Mouse (Mus musculus): ENCODE results near the gene Tnfrsf1a. TPM values are rescaled to one million over a fixed set of nuclear protein-coding genes. Genes with fewer than 3 reads are reported as not detected.

The Tnfrsf1a gene
- total RNA-seq, 2 experiments from 2014 or later, result 73.7 to 77.8 TPM

Other genes starting within 250 kb of the Tnfrsf1a start
- 10 to 100 TPM; 23.7 to 25.3 TPM for gene Nop2, start 217.5 kb upstream of the Tnfrsf1a start, total RNA-seq (2021)
- 10 to 100 TPM; 13.0 to 17.8 TPM for gene Iffo1, start 204.1 kb upstream of the Tnfrsf1a start, total RNA-seq (2021)
- 1,000 to 10,000 TPM; 3,414 to 3,559 TPM for gene Gapdh, start 182.9 kb upstream of the Tnfrsf1a start, total RNA-seq (2021)
- 10 to 100 TPM; 42.3 to 51.8 TPM for gene Ncapd2, start 157.7 kb upstream of the Tnfrsf1a start, total RNA-seq (2021)
- gene Mrpl51, start 157.6 kb upstream of the Tnfrsf1a start, total RNA-seq (2021), result 100 to 1,000 TPM; 272 to 283 TPM
- 1 to 10 TPM; 8.1 to 9.1 TPM for gene Vamp1, start 133.8 kb upstream of the Tnfrsf1a start, total RNA-seq (2021)
- 1 to 10 TPM; 2.8 to 4.4 TPM for gene Tapbpl, start 117.5 kb upstream of the Tnfrsf1a start, total RNA-seq (2021)
- under 1 TPM; 0.37 to 0.55 TPM for gene Cd27, start 112.4 kb upstream of the Tnfrsf1a start, total RNA-seq (2021)
- gene Tuba3a, start 63.3 kb upstream of the Tnfrsf1a start, total RNA-seq (2021), result not detected
- gene Ltbr, start 35.5 kb upstream of the Tnfrsf1a start, total RNA-seq (2021), result 10 to 100 TPM; 42.8 to 49.4 TPM
- gene Scnn1a, start 28.7 kb upstream of the Tnfrsf1a start, total RNA-seq (2021), result under 1 TPM; 0.97 to 0.98 TPM
- gene Plekhg6, start 31.4 kb downstream of the Tnfrsf1a start, total RNA-seq (2021), result not detected
- gene Cd9, start 145.4 kb downstream of the Tnfrsf1a start, total RNA-seq (2021), result 10 to 100 TPM; 77.7 to 79.8 TPM
- gene Vwf, start 197.4 kb downstream of the Tnfrsf1a start, total RNA-seq (2021), result 10 to 100 TPM; 77.4 to 85.2 TPM